Mouse (Mus musculus) spleen, adult 12 weeks (tissue): ENCODE data around the gene Arl5b.

Experiments used
- DNase-seq: peaks from one replicate; pipeline ENCODE4 v3.0.0; 2022; ENCODE audit warnings: low spot score

Arl5b gene

GRCm38 (mm10) chr2:15049117-15049873 is at the start of gene Arl5b:
Gene Arl5b, plus strand, starts transcription at chr2:15049395.
- peak; percentile 83 for DNase-seq

- DNase-seq, result no peak
Measured at GRCm38 (mm10) chr2:15007531-15007930, 41.7 kb upstream of the Arl5b start.

GRCm38 (mm10) chr2:15008072-15008471 is 41.1 kb upstream of the Arl5b start:
- no peak for DNase-seq

GRCm38 (mm10) chr2:15026817-15027216 is 22.4 kb upstream of the Arl5b start:
- no peak for DNase-seq

- DNase-seq, result no peak
Measured at GRCm38 (mm10) chr2:15027816-15028215, 21.4 kb upstream of the Arl5b start.

GRCm38 (mm10) chr2:15038705-15039104 is 10.5 kb upstream of the Arl5b start:
- no peak for DNase-seq

- DNase-seq, result no peak
Measured at GRCm38 (mm10) chr2:15040326-15040725, 8.9 kb upstream of the Arl5b start.

- no peak for DNase-seq
Measured at GRCm38 (mm10) chr2:15054496-15054895, 5.3 kb downstream of the Arl5b start.

GRCm38 (mm10) chr2:15054945-15055637 is 5.9 kb downstream of the Arl5b start, which contains the start of gene Nsun6:
Gene Nsun6, minus strand, starts transcription at chr2:15055069.
- peak; percentile 91 for DNase-seq

GRCm38 (mm10) chr2:15055741-15056151 is 6.6 kb downstream of the Arl5b start:
- DNase-seq, result no peak

GRCm38 (mm10) chr2:15058227-15058626 is 9.0 kb downstream of the Arl5b start:
- DNase-seq, result no peak

GRCm38 (mm10) chr2:15060856-15061255 is 11.7 kb downstream of the Arl5b start:
- DNase-seq, result no peak

GRCm38 (mm10) chr2:15063815-15064214 is 14.6 kb downstream of the Arl5b start:
- no peak for DNase-seq

- no peak for DNase-seq
Measured at GRCm38 (mm10) chr2:15064380-15065269, 15.4 kb downstream of the Arl5b start.

GRCm38 (mm10) chr2:15065447-15065846 is 16.3 kb downstream of the Arl5b start:
- no peak for DNase-seq

- no peak for DNase-seq
Measured at GRCm38 (mm10) chr2:15067091-15067490, 17.9 kb downstream of the Arl5b start.

- no peak for DNase-seq
Measured at GRCm38 (mm10) chr2:15083702-15084101, 34.5 kb downstream of the Arl5b start.

GRCm38 (mm10) chr2:15087308-15087707 is 38.1 kb downstream of the Arl5b start:
- DNase-seq, result no peak

GRCm38 (mm10) chr2:15096514-15097090 is 47.4 kb downstream of the Arl5b start:
- DNase-seq, result no peak

GRCm38 (mm10) chr2:15104386-15104785 is 55.2 kb downstream of the Arl5b start:
- DNase-seq, result no peak

- DNase-seq, result no peak
Measured at GRCm38 (mm10) chr2:15111290-15111689, 62.1 kb downstream of the Arl5b start.
